In the genomic region with DNA sequence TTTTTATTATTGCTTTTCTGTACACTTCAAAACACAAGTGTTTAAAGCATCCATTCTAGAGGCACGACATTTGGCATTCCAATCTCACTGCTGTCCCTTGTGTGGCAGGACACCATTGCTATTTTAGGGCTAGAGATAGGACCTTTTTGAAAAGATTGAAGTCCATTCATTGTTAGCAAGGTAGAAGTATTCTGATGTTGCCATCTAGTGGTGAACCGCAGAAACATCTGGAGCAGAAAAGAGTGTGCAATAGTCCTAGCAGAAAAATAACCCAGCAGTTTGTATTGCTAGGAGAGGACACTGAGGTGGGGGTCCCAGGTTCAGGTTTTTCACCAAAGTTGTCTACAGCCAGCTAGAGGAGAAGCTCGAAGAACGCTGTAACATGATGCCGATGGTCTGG, we compare ENCODE assay signal across 9 mouse cellular contexts. TPM values are rescaled to one million over a fixed set of nuclear protein-coding genes. Genes with fewer than 3 reads are reported as not detected.
DNase-seq lines count a peak whose midpoint lies in the region; ATAC-seq lines count a peak whose summit lies in the region.
"Had no signal": no experiment of that assay in that cellular context is flagged by ENCODE, and none has a peak within 500 bp of the region (broad histone marks: within the 10 kb centered on the region; RNA-seq: fewer than 3 reads in every experiment).

No protein-coding gene starts in this region.

- H3K9me3 ChIP-seq in hindbrain, embryonic 14.5 days (ENCODE audit: control insufficient read depth, low read length): no peaks in the 10 kb centered on the region
- no peaks in the 10 kb centered on the region for H3K9me3 ChIP-seq in hindbrain, embryonic 16.5 days (ENCODE audit: control insufficient read depth, low read length)
- H3K9me3 ChIP-seq: embryonic facial prominence, embryonic 12.5 days; limb, embryonic 12.5 days had no signal

- peaks cover 28% of the 10 kb centered on the region for H3K27me3 ChIP-seq in hindbrain, embryonic 14.5 days (ENCODE audit: control insufficient read depth, insufficient read depth, low read length)
- peaks cover 3% of the 10 kb centered on the region; the same call in 1 of the 2 replicates for H3K27me3 ChIP-seq in hindbrain, embryonic 16.5 days (replicated peaks; ENCODE audit: control insufficient read depth, insufficient read depth, low read length)

- H3K4me3 ChIP-seq in hindbrain, embryonic 14.5 days (replicated peaks; ENCODE audit: low read length): no peak overlapping the region
- H3K4me3 ChIP-seq in hindbrain, embryonic 16.5 days (ENCODE audit: low read length): no peak overlapping the region
- H3K4me3 ChIP-seq: embryonic facial prominence, embryonic 12.5 days; limb, embryonic 12.5 days had no signal

- DNase-seq in hindbrain, embryonic 14.5 days (ENCODE audit: low spot score): peak; percentile 74
- DNase-seq in 416B (ENCODE audit: low read depth): peak; percentile 70
- peak; percentile 67 for DNase-seq in CD4-positive, CD25-positive, alpha-beta regulatory T cell, adult 2 months (ENCODE audit: low read depth, low spot score)
- peak; percentile 68 for DNase-seq in forelimb bud, embryonic 11.5 days (ENCODE audit: low read depth, low spot score)
- no peak for DNase-seq in right cerebral cortex, adult 18-20 months
- no peak for DNase-seq in layer of hippocampus, adult 9-10 months (ENCODE audit: low spot score)

- 3% methylated on average over 5 of the region's 5 CpGs for WGBS in hindbrain, embryonic 14.5 days
- 11% methylated on average over 5 of the region's 5 CpGs for WGBS in hindbrain, embryonic 16.5 days

- H3K4me1 ChIP-seq in hindbrain, embryonic 14.5 days (replicated peaks; ENCODE audit: control insufficient read depth, insufficient read depth, low read length): peaks cover 15% of the 10 kb centered on the region
- H3K4me1 ChIP-seq in hindbrain, embryonic 16.5 days (ENCODE audit: control insufficient read depth, insufficient read depth, low read depth, low read length): peaks cover 22% of the 10 kb centered on the region

- no peak overlapping the region for H3K9ac ChIP-seq in hindbrain, embryonic 14.5 days
- no peak overlapping the region for H3K9ac ChIP-seq in hindbrain, embryonic 16.5 days (ENCODE audit: low read depth, low read length)
- H3K9ac ChIP-seq: embryonic facial prominence, embryonic 12.5 days; limb, embryonic 12.5 days had no signal

- H3K27ac ChIP-seq in hindbrain, embryonic 14.5 days: no peak overlapping the region
- H3K27ac ChIP-seq in hindbrain, embryonic 16.5 days (ENCODE audit: low read depth, low read length): no peak overlapping the region

- no peaks in the 10 kb centered on the region for H3K36me3 ChIP-seq in hindbrain, embryonic 14.5 days (replicated peaks; ENCODE audit: control insufficient read depth, insufficient read depth)
- no peaks in the 10 kb centered on the region for H3K36me3 ChIP-seq in hindbrain, embryonic 16.5 days (ENCODE audit: control insufficient read depth, insufficient read depth, low read length)

- ATAC-seq in hindbrain, embryonic 14.5 days (ENCODE audit: low FRiP score): no peak
- ATAC-seq in hindbrain, embryonic 16.5 days: no peak

- H3K4me2 ChIP-seq in hindbrain, embryonic 14.5 days (replicated peaks): no peak overlapping the region
- no peak overlapping the region for H3K4me2 ChIP-seq in hindbrain, embryonic 16.5 days (ENCODE audit: low read length)
- H3K4me2 ChIP-seq: embryonic facial prominence, embryonic 12.5 days; limb, embryonic 12.5 days had no signal

RNA-seq across cellular contexts. Expression of a gene that starts 15.0 kb away (rescaled TPM):
- 2.9 and 3.4 TPM in 2 replicates for polyA plus RNA-seq in hindbrain, embryonic 14.5 days (2014; fragmentation: Nextera tagmentation; extraction: Ambion mirVana)
- polyA plus RNA-seq in hindbrain, embryonic 16.5 days (2015; fragmentation: Nextera tagmentation; extraction: Ambion mirVana): 1.4 TPM in 2 replicates

RNA-seq across cellular contexts. Expression of a gene that starts 20.8 kb away (rescaled TPM):
- 6.0 and 6.1 TPM in 2 replicates for polyA plus RNA-seq in hindbrain, embryonic 14.5 days (2014; fragmentation: Nextera tagmentation; extraction: Ambion mirVana)
- polyA plus RNA-seq in hindbrain, embryonic 16.5 days (2015; fragmentation: Nextera tagmentation; extraction: Ambion mirVana): 3.3 and 3.9 TPM in 2 replicates

RNA-seq across cellular contexts. Expression of a gene that starts 26.0 kb away (rescaled TPM):
- 2.5 and 3.4 TPM in 2 replicates for polyA plus RNA-seq in hindbrain, embryonic 14.5 days (2014; fragmentation: Nextera tagmentation; extraction: Ambion mirVana)
- 3.5 and 3.8 TPM in 2 replicates for polyA plus RNA-seq in hindbrain, embryonic 16.5 days (2015; fragmentation: Nextera tagmentation; extraction: Ambion mirVana)

RNA-seq across cellular contexts. Expression of a gene that starts 52.7 kb away (rescaled TPM):
- 82.1 and 96.0 TPM in 2 replicates for polyA plus RNA-seq in hindbrain, embryonic 14.5 days (2014; fragmentation: Nextera tagmentation; extraction: Ambion mirVana)
- polyA plus RNA-seq in hindbrain, embryonic 16.5 days (2015; fragmentation: Nextera tagmentation; extraction: Ambion mirVana): 90.2 and 98.7 TPM in 2 replicates

Comparison
In these comparisons a context has a peak if more than half of its experiments do, and no peak if none do; other contexts are left out.
1. DNase-seq: peak in hindbrain, embryonic 14.5 days (single experiment), 416B (single experiment), CD4-positive, CD25-positive, alpha-beta regulatory T cell, adult 2 months (single experiment) and forelimb bud, embryonic 11.5 days (single experiment); none in right cerebral cortex, adult 18-20 months (single experiment) and layer of hippocampus, adult 9-10 months (single experiment).